Mouse (Mus musculus) liver, embryonic 14.5 days (tissue): ENCODE results near the gene Cyp11a1.

Experiments used
- CTCF ChIP-seq: IDR thresholded peaks from 2 replicates; pipeline ENCODE4 v1.5.1; 2016; ENCODE audit warnings: antibody characterized with exemption, low read depth, control low read depth
- EP300 ChIP-seq: IDR thresholded peaks from 2 replicates; pipeline ENCODE4 v1.6.1; 2016; ENCODE audit warnings: antibody characterized with exemption, low read depth

DNA sequence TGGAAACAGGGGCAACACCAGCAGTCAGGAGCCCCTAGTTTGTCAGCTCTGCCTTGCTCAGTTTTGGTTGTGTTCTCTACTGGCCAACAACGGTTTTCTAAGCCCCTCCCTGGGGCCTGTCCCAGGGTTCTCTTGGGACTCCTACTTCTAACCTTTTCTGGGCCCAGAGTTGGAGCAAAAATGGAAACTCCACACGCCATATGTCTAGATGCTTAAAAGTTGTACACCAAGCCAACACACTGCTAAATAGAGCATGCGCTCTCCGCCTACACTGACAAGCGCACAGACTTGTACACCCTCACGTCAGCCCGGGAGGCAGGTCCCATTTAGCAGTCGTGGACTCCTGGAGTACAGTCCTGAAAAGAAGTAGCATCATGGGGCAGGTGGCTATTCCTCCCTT is 20.9 kb upstream of the Cyp11a1 start:
- TF ChIP-seq EP300: no peak
- TF ChIP-seq CTCF: no peak
